Mouse (Mus musculus): ENCODE results near the gene Slc20a1. TPM values are rescaled to one million over a fixed set of nuclear protein-coding genes. Genes with fewer than 3 reads are reported as not detected.
A peak's percentile ranks its signal among the peaks of the same experiment; 100 is the strongest.

Gene Slc20a1
- polyA plus RNA-seq, 1 experiment from 2014 or later: 35.5 TPM

- H3K9ac ChIP-seq: no peak overlapping the region
- H3K4me3 ChIP-seq: peak overlapping the region; percentile 80
- H3K4me2 ChIP-seq (replicated peaks): peak overlapping the region; percentile 88
These were observed 1.4 kb upstream of the Slc20a1 start for GRCm38 (mm10) chr2:129197197-129197596.

GRCm38 (mm10) chr2:129197843-129198435 lies 625 bp upstream of the Slc20a1 start:
- peaks cover 24% of the 10 kb centered on the region for H3K36me3 ChIP-seq
- no peaks in the 10 kb centered on the region for H3K9me3 ChIP-seq
- peak overlapping the region; percentile 79 for H3K9ac ChIP-seq
- 1% methylated on average over 32 of the region's 32 CpGs for WGBS
- peak overlapping the region; percentile 88 for H3K4me2 ChIP-seq (replicated peaks)
- H3K27ac ChIP-seq: peak overlapping the region; percentile 55
- peaks cover 20% of the 10 kb centered on the region for H3K4me1 ChIP-seq
- no peaks in the 10 kb centered on the region for H3K27me3 ChIP-seq
- peak overlapping the region; percentile 80 for H3K4me3 ChIP-seq
- peak; percentile 55; the same call in 1 of the 2 replicates for ATAC-seq (ENCODE audit: low FRiP score, low read depth)

More at GRCm38 (mm10) chr2:129197197-129197596, 1.4 kb upstream of the Slc20a1 start:
- 27% methylated on average over 5 of the region's 5 CpGs for WGBS
- Histone ChIP-seq H3K9me3 (no peaks in the 10 kb centered on the region), H3K27ac (no peak overlapping the region), H3K36me3 (peaks cover 17% of the 10 kb centered on the region), H3K27me3 (no peaks in the 10 kb centered on the region), H3K4me1 (peaks cover 20% of the 10 kb centered on the region)
- ATAC-seq (ENCODE audit: low FRiP score, low read depth): no peak

GRCm38 (mm10) chr2:129199328-129200085 lies 943 bp downstream of the Slc20a1 start:
- peak overlapping the region; percentile 80 for H3K4me3 ChIP-seq
- no peak overlapping the region for H3K27ac ChIP-seq
- H3K4me2 ChIP-seq (replicated peaks): peak overlapping the region; percentile 88
- H3K4me1 ChIP-seq: peaks cover 20% of the 10 kb centered on the region
- no peak for ATAC-seq (ENCODE audit: low FRiP score, low read depth)
- 25% methylated on average over 29 of the region's 31 CpGs for WGBS
- H3K27me3 ChIP-seq: no peaks in the 10 kb centered on the region
- peak overlapping the region; percentile 91 for H3K9ac ChIP-seq
- no peaks in the 10 kb centered on the region for H3K9me3 ChIP-seq
- peaks cover 39% of the 10 kb centered on the region for H3K36me3 ChIP-seq

- peaks cover 8% of the 10 kb centered on the region for H3K4me1 ChIP-seq
- H3K9me3 ChIP-seq: no peaks in the 10 kb centered on the region
- ATAC-seq (ENCODE audit: low FRiP score, low read depth): no peak
- no peaks in the 10 kb centered on the region for H3K27me3 ChIP-seq
- H3K4me2 ChIP-seq (replicated peaks): no peak overlapping the region
- 77% methylated on average over 6 of the region's 6 CpGs for WGBS
- H3K4me3 ChIP-seq: no peak overlapping the region
- no peak overlapping the region for H3K27ac ChIP-seq
- H3K36me3 ChIP-seq: peaks cover 93% of the 10 kb centered on the region
- H3K9ac ChIP-seq: no peak overlapping the region
These were observed 6.4 kb downstream of the Slc20a1 start for GRCm38 (mm10) chr2:129205000-129205399.

- ATAC-seq (ENCODE audit: low FRiP score, low read depth): peak; percentile 59; the same call in 1 of the 2 replicates
- peaks cover 98% of the 10 kb centered on the region for H3K36me3 ChIP-seq
- H3K4me2 ChIP-seq (replicated peaks): no peak overlapping the region
- H3K9ac ChIP-seq: no peak overlapping the region
- H3K9me3 ChIP-seq: no peaks in the 10 kb centered on the region
- no peak overlapping the region for H3K4me3 ChIP-seq
- H3K4me1 ChIP-seq: no peaks in the 10 kb centered on the region
- H3K27ac ChIP-seq: no peak overlapping the region
- 85% methylated on average over 8 of the region's 8 CpGs for WGBS
- no peaks in the 10 kb centered on the region for H3K27me3 ChIP-seq
These were observed 8.3 kb downstream of the Slc20a1 start for GRCm38 (mm10) chr2:129206824-129207223.

GRCm38 (mm10) chr2:129208181-129208746 lies 9.7 kb downstream of the Slc20a1 start:
- Histone ChIP-seq H3K9ac (no peak overlapping the region), H3K36me3 (peaks cover 91% of the 10 kb centered on the region), H3K9me3 (no peaks in the 10 kb centered on the region), H3K4me2 (replicated peaks) (no peak overlapping the region), H3K27me3 (no peaks in the 10 kb centered on the region), H3K4me3 (no peak overlapping the region), H3K27ac (no peak overlapping the region), H3K4me1 (no peaks in the 10 kb centered on the region)
- no peak for ATAC-seq (ENCODE audit: low FRiP score, low read depth)
- 86% methylated on average over 8 of the region's 8 CpGs for WGBS

GRCm38 (mm10) chr2:129210089-129210749 lies 11.7 kb downstream of the Slc20a1 start:
- 84% methylated on average over 8 of the region's 8 CpGs for WGBS
- H3K36me3 ChIP-seq: peaks cover 73% of the 10 kb centered on the region
- H3K4me3 ChIP-seq: no peak overlapping the region
- H3K4me1 ChIP-seq: no peaks in the 10 kb centered on the region
- no peaks in the 10 kb centered on the region for H3K9me3 ChIP-seq
- H3K27ac ChIP-seq: no peak overlapping the region
- H3K27me3 ChIP-seq: no peaks in the 10 kb centered on the region
- H3K4me2 ChIP-seq (replicated peaks): no peak overlapping the region
- H3K9ac ChIP-seq: no peak overlapping the region
- ATAC-seq (ENCODE audit: low FRiP score, low read depth): no peak

- H3K9ac ChIP-seq: no peak overlapping the region
- H3K4me1 ChIP-seq: no peaks in the 10 kb centered on the region
- no peaks in the 10 kb centered on the region for H3K27me3 ChIP-seq
- 85% methylated on average over 4 of the region's 4 CpGs for WGBS
- no peak for ATAC-seq (ENCODE audit: low FRiP score, low read depth)
- no peak overlapping the region for H3K4me2 ChIP-seq (replicated peaks)
- no peak overlapping the region for H3K4me3 ChIP-seq
- H3K27ac ChIP-seq: no peak overlapping the region
- peaks cover 64% of the 10 kb centered on the region for H3K36me3 ChIP-seq
- no peaks in the 10 kb centered on the region for H3K9me3 ChIP-seq
These were observed 12.7 kb downstream of the Slc20a1 start for GRCm38 (mm10) chr2:129211255-129211654.

GRCm38 (mm10) chr2:129211957-129212356 lies 13.4 kb downstream of the Slc20a1 start:
- Histone ChIP-seq H3K36me3 (peaks cover 57% of the 10 kb centered on the region), H3K4me3 (no peak overlapping the region), H3K4me1 (no peaks in the 10 kb centered on the region), H3K9ac (no peak overlapping the region), H3K27ac (no peak overlapping the region), H3K27me3 (no peaks in the 10 kb centered on the region), H3K4me2 (replicated peaks) (no peak overlapping the region), H3K9me3 (no peaks in the 10 kb centered on the region)
- ATAC-seq (ENCODE audit: low FRiP score, low read depth): no peak
- 76% methylated on average over 2 of the region's 2 CpGs for WGBS

GRCm38 (mm10) chr2:129212566-129212965 lies 14.0 kb downstream of the Slc20a1 start:
- Histone ChIP-seq H3K4me1 (peaks cover 4% of the 10 kb centered on the region), H3K27me3 (no peaks in the 10 kb centered on the region), H3K36me3 (peaks cover 50% of the 10 kb centered on the region), H3K27ac (no peak overlapping the region), H3K9ac (no peak overlapping the region), H3K4me2 (replicated peaks) (no peak overlapping the region), H3K4me3 (no peak overlapping the region), H3K9me3 (no peaks in the 10 kb centered on the region)
- no peak for ATAC-seq (ENCODE audit: low FRiP score, low read depth)
- WGBS: 93% methylated on average over 7 of the region's 7 CpGs

GRCm38 (mm10) chr2:129214774-129215173 lies 16.2 kb downstream of the Slc20a1 start:
- ATAC-seq (ENCODE audit: low FRiP score, low read depth): no peak
- Histone ChIP-seq H3K9ac (no peak overlapping the region), H3K27me3 (no peaks in the 10 kb centered on the region), H3K36me3 (peaks cover 28% of the 10 kb centered on the region), H3K4me2 (replicated peaks) (no peak overlapping the region), H3K4me1 (peaks cover 8% of the 10 kb centered on the region), H3K9me3 (no peaks in the 10 kb centered on the region), H3K27ac (no peak overlapping the region), H3K4me3 (no peak overlapping the region)
- 92% methylated on average over 4 of the region's 5 CpGs for WGBS

- no peaks in the 10 kb centered on the region for H3K36me3 ChIP-seq
- ATAC-seq (ENCODE audit: low FRiP score, low read depth): no peak
- H3K4me3 ChIP-seq: no peak overlapping the region
- WGBS: 17% methylated on average over 9 of the region's 9 CpGs
- H3K9ac ChIP-seq: peak overlapping the region; percentile 25; the same call in 1 of the 2 replicates
- peaks cover 8% of the 10 kb centered on the region for H3K4me1 ChIP-seq
- H3K27ac ChIP-seq: no peak overlapping the region
- H3K4me2 ChIP-seq (replicated peaks): no peak overlapping the region
- no peaks in the 10 kb centered on the region for H3K9me3 ChIP-seq
- no peaks in the 10 kb centered on the region for H3K27me3 ChIP-seq
These were observed 19.1 kb downstream of the Slc20a1 start for GRCm38 (mm10) chr2:129217612-129218185.

All from limb, embryonic 13.5 days (tissue).